Mouse (Mus musculus) CH12.LX (cell line): Measurements from ENCODE around the gene Cmip. TPM values are rescaled to one million over a fixed set of nuclear protein-coding genes. Genes with fewer than 3 reads are reported as not detected.

Experiments
- DNase-seq: peaks from one replicate; pipeline ENCODE4 v3.0.0-alpha.2; 2013; ENCODE audit errors: extremely low read depth
- H3K27ac ChIP-seq: 2 replicates; pipeline ENCODE4 v1.5.1; 2012; ENCODE audit warnings: low read depth, mild to moderate bottlenecking, control low read depth, moderate library complexity; ENCODE audit not compliant: insufficient read depth
- H3K27me3 ChIP-seq: replicated peaks from 2 replicates; pipeline ENCODE3; 2012; ENCODE audit warnings: inconsistent platforms
- H3K36me3 ChIP-seq, 2 experiments: replicated peaks in 1 of 2; 2 replicates each; pipeline versions ENCODE3 to v1.6.1; 2012; ENCODE audit warnings: inconsistent platforms in 1 of 2, low read length in 1 of 2, mild to moderate bottlenecking in 1 of 2, mixed read lengths in 1 of 2, moderate library complexity in 1 of 2; ENCODE audit not compliant: control insufficient read depth in 1 of 2, insufficient read depth in 1 of 2
- H3K4me1 ChIP-seq, 2 experiments: 2 replicates each; pipeline ENCODE4 v1.6.1; 2012; ENCODE audit warnings: inconsistent platforms in 1 of 2, moderate library complexity in 1 of 2; ENCODE audit not compliant: insufficient read depth in 2 of 2, control insufficient read depth in 1 of 2
- H3K4me2 ChIP-seq: 2 replicates; pipeline ENCODE4 v1.6.1; 2012; ENCODE audit warnings: low read depth, mild to moderate bottlenecking, control low read depth; ENCODE audit not compliant: poor library complexity, insufficient read depth, severe bottlenecking
- H3K4me3 ChIP-seq, 3 experiments: fragments of 150-350 bp in 1 of 3; sonication (generic) in 1 of 3; replicated peaks in 1 of 3; 2 replicates each; pipeline versions ENCODE3 to v1.5.1; 2011 to 2012; ENCODE audit warnings: low read depth in 2 of 3, low read length in 2 of 3, mild to moderate bottlenecking in 2 of 3, moderate library complexity in 2 of 3, control low read depth in 1 of 3, improper control_type of control experiment in 1 of 3, inconsistent platforms in 1 of 3, mixed read lengths in 1 of 3; ENCODE audit not compliant: poor library complexity in 1 of 3
- H3K79me2 ChIP-seq: replicated peaks from 2 replicates; pipeline ENCODE4 v1.6.1; 2012; ENCODE audit warnings: mild to moderate bottlenecking, moderate library complexity; ENCODE audit not compliant: control insufficient read depth, poor library complexity, insufficient read depth, severe bottlenecking; ENCODE audit errors: extremely low read depth
- H3K9ac ChIP-seq: 2 replicates; pipeline ENCODE4 v1.6.1; 2012; ENCODE audit warnings: low read depth, mild to moderate bottlenecking, control low read depth, moderate library complexity; ENCODE audit not compliant: insufficient read depth
- H3K9me3 ChIP-seq: replicated peaks from 2 replicates; pipeline ENCODE3; 2012; ENCODE audit warnings: low read length, inconsistent platforms, mixed read lengths
- BHLHE40 ChIP-seq: IDR thresholded peaks from 2 replicates; pipeline ENCODE4 v1.6.1; 2011; ENCODE audit warnings: mild to moderate bottlenecking, low read depth, low read length, improper control_type of control experiment
- CHD1 ChIP-seq: IDR thresholded peaks from 2 replicates; pipeline ENCODE4 v1.6.1; 2012; ENCODE audit warnings: low read depth, low read length, improper control_type of control experiment, inconsistent platforms
- CHD2 ChIP-seq: IDR thresholded peaks from 2 replicates; pipeline ENCODE4 v1.6.1; 2011; ENCODE audit warnings: low read length, improper control_type of control experiment
- CTCF ChIP-seq, 2 experiments: IDR thresholded peaks in 1 of 2; conservative IDR thresholded peaks in 1 of 2; 2 replicates each; pipeline ENCODE4 v1.5.1; 2011 to 2012; ENCODE audit warnings: low read depth in 2 of 2, low read length in 2 of 2, improper control_type of control experiment in 1 of 2, inconsistent platforms in 1 of 2, mild to moderate bottlenecking in 1 of 2, moderate library complexity in 1 of 2
- E2F4 ChIP-seq: IDR thresholded peaks from 2 replicates; pipeline ENCODE4 v1.6.1; 2011; ENCODE audit warnings: low read depth, low read length, improper control_type of control experiment; ENCODE audit not compliant: insufficient replicate concordance
- ELF1 ChIP-seq: IDR thresholded peaks from 2 replicates; pipeline ENCODE4 v1.6.1; 2014; ENCODE audit warnings: low read depth, mild to moderate bottlenecking, inconsistent platforms, low read length, improper control_type of control experiment
- EP300 ChIP-seq: IDR thresholded peaks from 2 replicates; pipeline ENCODE4 v1.6.1; 2011; ENCODE audit warnings: low read length, improper control_type of control experiment
- ETS1 ChIP-seq: conservative IDR thresholded peaks from 2 replicates; pipeline ENCODE4 v1.6.1; 2012; ENCODE audit warnings: low read depth, mild to moderate bottlenecking, inconsistent platforms, low read length, improper control_type of control experiment, moderate library complexity
- GABPA ChIP-seq: IDR thresholded peaks from 2 replicates; pipeline ENCODE4 v1.6.1; 2012; ENCODE audit warnings: low read depth, low read length, improper control_type of control experiment, inconsistent platforms; ENCODE audit not compliant: insufficient replicate concordance
- HCFC1 ChIP-seq: IDR thresholded peaks from 2 replicates; pipeline ENCODE4 v1.6.1; 2012; ENCODE audit warnings: low read depth, mild to moderate bottlenecking, inconsistent platforms, low read length, improper control_type of control experiment
- IRF4 ChIP-seq: IDR thresholded peaks from 2 replicates; pipeline ENCODE4 v1.6.1; 2014; ENCODE audit warnings: low read depth, mild to moderate bottlenecking, inconsistent platforms, low read length, improper control_type of control experiment
- JUN ChIP-seq: IDR thresholded peaks from 2 replicates; pipeline ENCODE4 v1.6.1; 2011; ENCODE audit warnings: low read depth, mild to moderate bottlenecking, low read length, improper control_type of control experiment, moderate library complexity; ENCODE audit not compliant: insufficient read depth
- JUND ChIP-seq: conservative IDR thresholded peaks from 2 replicates; pipeline ENCODE4 v1.6.1; 2011; ENCODE audit warnings: low read depth, low read length, improper control_type of control experiment
- KAT2A ChIP-seq: IDR thresholded peaks from 2 replicates; pipeline ENCODE4 v1.6.1; 2012; ENCODE audit warnings: low read length, improper control_type of control experiment, inconsistent platforms; ENCODE audit not compliant: insufficient replicate concordance
- MAFK ChIP-seq: IDR thresholded peaks from 2 replicates; pipeline ENCODE4 v1.6.1; 2011; ENCODE audit warnings: low read length, improper control_type of control experiment; ENCODE audit not compliant: insufficient replicate concordance
- MAX ChIP-seq: IDR thresholded peaks from 2 replicates; pipeline ENCODE4 v1.6.1; 2011; ENCODE audit warnings: low read length, improper control_type of control experiment
- MAZ ChIP-seq: IDR thresholded peaks from 2 replicates; pipeline ENCODE4 v1.6.1; 2012; ENCODE audit warnings: low read depth, mild to moderate bottlenecking, inconsistent platforms, low read length, improper control_type of control experiment, moderate library complexity
- MEF2A ChIP-seq: IDR thresholded peaks from 2 replicates; pipeline ENCODE4 v1.6.1; 2014; ENCODE audit warnings: low read depth, mild to moderate bottlenecking, inconsistent platforms, low read length, improper control_type of control experiment, borderline replicate concordance
- MXI1 ChIP-seq: IDR thresholded peaks from 2 replicates; pipeline ENCODE4 v1.6.1; 2011; ENCODE audit warnings: mild to moderate bottlenecking, low read depth, low read length, improper control_type of control experiment
- MYC ChIP-seq: IDR thresholded peaks from 2 replicates; pipeline ENCODE4 v1.6.1; 2011; ENCODE audit warnings: low read depth, mild to moderate bottlenecking, improper control_type of control experiment, low read length
- NELFE ChIP-seq: IDR thresholded peaks from 2 replicates; pipeline ENCODE4 v1.6.1; 2011; ENCODE audit warnings: low read depth, low read length, improper control_type of control experiment
- NRF1 ChIP-seq: IDR thresholded peaks from 2 replicates; pipeline ENCODE4 v1.6.1; 2014; ENCODE audit warnings: low read depth, mild to moderate bottlenecking, inconsistent platforms, low read length, improper control_type of control experiment, moderate library complexity
- PAX5 ChIP-seq: IDR thresholded peaks from 2 replicates; pipeline ENCODE4 v1.6.1; 2012; ENCODE audit warnings: low read length, inconsistent platforms, mixed read lengths
- POLR2A ChIP-seq: IDR thresholded peaks from 2 replicates; pipeline ENCODE4 v1.6.1; 2011; ENCODE audit warnings: low read depth, mild to moderate bottlenecking, improper control_type of control experiment, low read length
- POLR2AphosphoS2 ChIP-seq: IDR thresholded peaks from 2 replicates; pipeline ENCODE4 v1.6.1; 2011; ENCODE audit warnings: low read depth, low read length, improper control_type of control experiment
- RAD21 ChIP-seq: IDR thresholded peaks from 2 replicates; pipeline ENCODE4 v1.6.1; 2011; ENCODE audit warnings: low read depth, mild to moderate bottlenecking, low read length, improper control_type of control experiment, moderate library complexity
- RCOR1 ChIP-seq: conservative IDR thresholded peaks from 2 replicates; pipeline ENCODE4 v1.6.1; 2012; ENCODE audit warnings: low read depth, mild to moderate bottlenecking, inconsistent platforms, low read length, improper control_type of control experiment
- SIN3A ChIP-seq: IDR thresholded peaks from 2 replicates; pipeline ENCODE4 v1.6.1; 2012; ENCODE audit warnings: low read length, improper control_type of control experiment, inconsistent platforms
- SMC3 ChIP-seq: IDR thresholded peaks from 2 replicates; pipeline ENCODE4 v1.6.1; 2011; ENCODE audit warnings: low read depth, low read length, improper control_type of control experiment
- TBP ChIP-seq: conservative IDR thresholded peaks from 2 replicates; pipeline ENCODE4 v1.6.1; 2011; ENCODE audit warnings: low read depth, low read length, improper control_type of control experiment
- TCF12 ChIP-seq: IDR thresholded peaks from 2 replicates; pipeline ENCODE4 v1.6.1; 2014; ENCODE audit warnings: low read depth, mild to moderate bottlenecking, inconsistent platforms, low read length, improper control_type of control experiment
- UBTF ChIP-seq: IDR thresholded peaks from 2 replicates; pipeline ENCODE4 v1.6.1; 2012; ENCODE audit warnings: low read depth, mild to moderate bottlenecking, inconsistent platforms, low read length, improper control_type of control experiment, moderate library complexity
- USF1 ChIP-seq: IDR thresholded peaks from 2 replicates; pipeline ENCODE4 v1.6.1; 2014; ENCODE audit warnings: low read depth, mild to moderate bottlenecking, inconsistent platforms, low read length, improper control_type of control experiment
- USF2 ChIP-seq: conservative IDR thresholded peaks from 2 replicates; pipeline ENCODE4 v1.6.1; 2011; ENCODE audit warnings: low read depth, low read length, improper control_type of control experiment
- ZC3H11A ChIP-seq: IDR thresholded peaks from 2 replicates; pipeline ENCODE4 v1.6.1; 2012; ENCODE audit warnings: low read depth, mild to moderate bottlenecking, inconsistent platforms, low read length, improper control_type of control experiment
- ZKSCAN1 ChIP-seq: IDR thresholded peaks from 2 replicates; pipeline ENCODE4 v1.6.1; 2012; ENCODE audit warnings: low read depth, inconsistent platforms, low read length, improper control_type of control experiment, borderline replicate concordance
- ZMIZ1 ChIP-seq: IDR thresholded peaks from 2 replicates; pipeline ENCODE4 v1.6.1; 2012; ENCODE audit warnings: low read depth, mild to moderate bottlenecking, inconsistent platforms, low read length, improper control_type of control experiment
- ZNF384 ChIP-seq: IDR thresholded peaks from 2 replicates; pipeline ENCODE4 v1.6.1; 2012; ENCODE audit warnings: low read depth, low read length, improper control_type of control experiment, inconsistent platforms
- dilution Hi-C: fragments of 300-500 bp; cut with MboI; formaldehyde crosslinking; loops from 2 replicates; pipeline ENCODE4 v1.14.3; 2020; ENCODE audit warnings: low sequenced_read_pairs; ENCODE audit not compliant: extremely low pct_unique_long_range_greater_than_20kb, extremely low pct_ligation_motif_present
- in situ Hi-C: fragments of 300-500 bp; cut with MboI; formaldehyde crosslinking; loops from 3 replicates; pipeline ENCODE4 v1.14.3; 2019; ENCODE audit warnings: low sequenced_read_pairs, low pct_ligation_motif_present, low pct_unique_long_range_greater_than_20kb, mixed read lengths
- polyA plus RNA-seq: library from polyadenylated mRNA; unstranded; fragments of >175 nt; gene quantifications from 2 replicates; pipeline ENCODE4 v1.2.1, GENCODE M21; 2012; ENCODE audit warnings: low read depth; ENCODE audit not compliant: insufficient read length
- total RNA-seq, 2 experiments: library from RNA; depleted of rRNA; stranded (reverse); fragments of 300-350 nt in 1 of 2; fragments of >200 nt in 1 of 2; gene quantifications; 2 replicates each; pipeline ENCODE4 v1.2.3; 2012 to 2014

The Cmip gene
- total and polyA plus RNA-seq, 3 experiments = 5.2 to 39.0 (median 16.5) TPM

GRCm38 (mm10) chr8:117498915-117499540 lies 242.2 kb downstream of the Cmip start:
- Histone ChIP-seq H3K36me3 (peaks cover under 1 to 12% of the 10 kb centered on the region in 2 experiments), H3K4me2 (peak overlapping the region; percentile 38), H3K79me2 (peaks cover 46% of the 10 kb centered on the region), H3K9me3 (no peaks in the 10 kb centered on the region), H3K4me3 (peak overlapping the region; percentile 81 to 95 (median 95)), H3K27ac (peak overlapping the region; percentile 93), H3K27me3 (no peaks in the 10 kb centered on the region), H3K9ac (peak overlapping the region; percentile 86), H3K4me1 (peaks cover 41 to 68% of the 10 kb centered on the region in 2 experiments)
- dilution Hi-C loops (no loop called here), in situ Hi-C loops (loop anchor here (5.0 kb wide), 1 partner anchor 38 kb away; no protein-coding TSS in a partner anchor)
- TF ChIP-seq RCOR1 = no peak; the same call in 1 of the 2 replicates
- peak; percentile 52; the same call in 1 of the 2 replicates for TF ChIP-seq MAX
- peak; percentile 78 for TF ChIP-seq MEF2A
- no peak for TF ChIP-seq GABPA
- no peak for TF ChIP-seq USF1
- 0 out of 2 replicates have a peak, but pooled peaks have one; percentile 9 for TF ChIP-seq NELFE
- TF ChIP-seq USF2 = no peak
- TF ChIP-seq SMC3 = no peak; the same call in none of the 2 replicates
- TF ChIP-seq PAX5 = no peak
- no peak for TF ChIP-seq POLR2AphosphoS2
- TF ChIP-seq MAZ = peak; percentile 88; the same call in 1 of the 2 replicates
- TF ChIP-seq UBTF = no peak; the same call in 1 of the 2 replicates
- TF ChIP-seq MXI1 = peak; percentile 80
- peak; percentile 60 for TF ChIP-seq MYC
- TF ChIP-seq ZKSCAN1 = no peak
- TF ChIP-seq EP300 = peak; percentile 50
- TF ChIP-seq TCF12 = peak; percentile 89
- no peak; the same call in 1 of the 2 replicates for TF ChIP-seq CHD2
- TF ChIP-seq ETS1 = peak; percentile 48
- peak; percentile 28; the same call in 1 of the 2 replicates for TF ChIP-seq ELF1
- no peak for TF ChIP-seq ZMIZ1
- TF ChIP-seq E2F4 = no peak
- TF ChIP-seq HCFC1 = no peak
- TF ChIP-seq BHLHE40 = peak; percentile 53; the same call in 1 of the 2 replicates
- no peak for TF ChIP-seq ZC3H11A
- TF ChIP-seq IRF4 = peak; percentile 52
- no peak for TF ChIP-seq ZNF384
- no peak for TF ChIP-seq CTCF (conservative IDR thresholded peaks at IDR 0.05 in 1 of 2, IDR thresholded peaks at IDR 0.05 in 1 of 2; ENCODE audit: low read depth in 2 of 2, low read length in 2 of 2)
- TF ChIP-seq POLR2A = peak; percentile 55; the same call in 1 of the 2 replicates
- TF ChIP-seq CHD1 = 0 out of 2 replicates have a peak, but pooled peaks have one; percentile 48
- no peak for TF ChIP-seq RAD21
- no peak for TF ChIP-seq KAT2A
- 0 out of 2 replicates have a peak, but pooled peaks have one; percentile 44 for TF ChIP-seq TBP
- no peak for TF ChIP-seq NRF1
- no peak for TF ChIP-seq JUN
- TF ChIP-seq SIN3A = peak; percentile 96
- TF ChIP-seq MAFK = 0 out of 2 replicates have a peak, but pooled peaks have one; percentile 29
- TF ChIP-seq JUND = no peak
- DNase-seq = peak; percentile 83
